Mouse (Mus musculus): ENCODE data around the gene Epn2. TPM values are rescaled to one million over a fixed set of nuclear protein-coding genes. Genes with fewer than 3 reads are reported as not detected.

Gene Epn2
- polyA plus RNA-seq, 1 experiment from 2014 or later: 28.5 TPM

DNA sequence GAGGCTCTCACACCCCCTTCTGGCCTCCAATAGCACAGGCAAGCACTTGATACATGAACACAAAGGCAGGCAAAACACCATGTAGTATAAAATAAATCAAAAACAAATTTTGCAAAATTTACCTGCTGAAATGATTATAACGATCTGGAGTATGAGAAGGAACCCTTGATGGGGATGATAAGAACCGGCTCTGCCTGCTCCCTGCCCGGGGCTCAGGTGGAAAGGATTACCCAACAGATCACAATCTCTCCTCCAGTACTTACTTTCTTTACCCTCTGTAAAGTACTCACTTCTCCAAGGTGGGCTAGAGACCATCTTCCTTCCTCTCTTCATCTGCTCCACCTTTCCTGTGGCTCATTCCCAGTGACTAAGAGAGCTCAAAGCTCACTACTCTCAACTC lies 8.3 kb downstream of the Epn2 start:
- Histone ChIP-seq H3K4me1 (replicated peaks) (0 out of 2 replicates have a peak, but pooled peaks cover 4% of the 10 kb centered on the region), H3K9me3 (no peaks in the 10 kb centered on the region)
- no peak for ATAC-seq (ENCODE audit: insufficient number of reproducible peaks, insufficient read depth, low FRiP score, low TSS enrichment, low read depth)

DNA sequence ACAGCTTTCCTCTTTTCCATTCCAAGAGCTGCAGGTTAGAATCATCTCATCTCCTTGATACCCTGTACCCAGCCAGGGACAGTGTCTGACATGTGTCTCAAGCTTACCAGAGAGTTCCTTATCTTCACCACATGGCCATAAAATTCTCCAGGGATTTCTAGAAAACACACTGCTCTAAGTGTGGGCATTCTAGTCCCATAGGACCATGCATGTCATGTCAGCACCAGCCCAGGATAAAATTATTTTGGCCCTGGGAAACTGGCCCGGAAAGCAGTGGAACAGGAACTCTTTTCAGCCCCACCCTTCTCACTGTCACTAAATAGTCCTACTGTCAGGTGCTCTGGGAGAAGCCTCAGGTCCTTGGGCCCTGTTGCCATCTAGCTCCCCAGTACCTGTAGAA lies 9.8 kb downstream of the Epn2 start:
- Histone ChIP-seq H3K27ac (no peak overlapping the region), H3K4me1 (replicated peaks) (0 out of 2 replicates have a peak, but pooled peaks cover 4% of the 10 kb centered on the region), H3K9me3 (no peaks in the 10 kb centered on the region), H3K4me2 (no peak overlapping the region), H3K27me3 (no peaks in the 10 kb centered on the region), H3K36me3 (peaks cover 7% of the 10 kb centered on the region; the same call in 1 of the 2 replicates), H3K4me3 (replicated peaks) (no peak overlapping the region), H3K9ac (replicated peaks) (no peak overlapping the region)
- 87% methylated on average over 1 of the region's 1 CpGs for WGBS
- ATAC-seq (ENCODE audit: insufficient number of reproducible peaks, insufficient read depth, low FRiP score, low TSS enrichment, low read depth): no peak

More for the DNA sequence above, 8.3 kb downstream of the Epn2 start:
- Histone ChIP-seq H3K27me3 (no peaks in the 10 kb centered on the region), H3K4me3 (replicated peaks) (no peak overlapping the region), H3K9ac (replicated peaks) (no peak overlapping the region), H3K36me3 (peaks cover 8% of the 10 kb centered on the region; the same call in 1 of the 2 replicates), H3K27ac (no peak overlapping the region), H3K4me2 (no peak overlapping the region)
- WGBS: 87% methylated on average over 3 of the region's 3 CpGs

DNA sequence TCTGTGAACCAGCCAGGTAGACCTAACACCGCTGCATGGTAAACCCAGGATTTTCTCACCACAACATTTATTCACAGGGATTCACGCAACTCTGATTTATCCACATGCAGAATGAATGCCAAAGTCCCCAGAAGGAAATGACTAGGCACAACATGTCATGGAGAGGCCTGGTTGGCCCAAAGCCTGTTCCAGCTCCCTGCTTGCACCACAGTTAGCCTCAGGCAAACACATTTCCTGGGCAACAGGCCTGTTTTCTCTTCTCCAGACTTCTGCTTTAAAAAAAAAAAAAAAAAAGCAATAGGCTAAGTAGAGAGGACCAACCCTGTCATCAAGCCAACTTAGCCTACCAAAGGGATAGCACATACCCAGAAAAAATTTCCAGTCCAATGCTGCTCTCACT lies 14.9 kb downstream of the Epn2 start:
- Histone ChIP-seq H3K27ac (no peak overlapping the region), H3K27me3 (no peaks in the 10 kb centered on the region), H3K9me3 (no peaks in the 10 kb centered on the region), H3K4me2 (no peak overlapping the region), H3K36me3 (no peaks in the 10 kb centered on the region), H3K9ac (replicated peaks) (no peak overlapping the region), H3K4me1 (replicated peaks) (0 out of 2 replicates have a peak, but pooled peaks cover 4% of the 10 kb centered on the region), H3K4me3 (replicated peaks) (no peak overlapping the region)
- 93% methylated on average over 2 of the region's 2 CpGs for WGBS
- ATAC-seq (ENCODE audit: insufficient number of reproducible peaks, insufficient read depth, low FRiP score, low TSS enrichment, low read depth): no peak

DNA sequence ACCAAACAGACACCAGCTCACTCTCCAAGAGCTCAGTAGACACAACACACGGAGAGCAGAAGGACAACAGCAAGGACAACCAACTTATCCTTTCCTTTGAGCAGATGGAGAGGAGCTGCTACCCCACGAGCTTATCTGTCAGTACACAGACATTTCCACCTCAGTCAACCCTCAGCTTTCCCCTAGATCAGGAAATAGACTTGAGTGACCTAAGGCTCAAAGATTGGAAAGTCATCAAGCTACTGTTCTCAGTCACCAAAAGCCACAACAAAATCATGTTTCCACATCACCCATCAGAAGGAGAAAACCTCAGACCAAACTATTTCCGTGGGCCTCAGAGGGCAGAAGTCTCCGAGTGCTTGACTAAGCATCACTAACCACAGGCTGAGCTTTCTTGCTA lies 15.5 kb downstream of the Epn2 start:
- no peak overlapping the region for H3K9ac ChIP-seq (replicated peaks)
- H3K4me2 ChIP-seq: no peak overlapping the region
- no peak overlapping the region for H3K4me3 ChIP-seq (replicated peaks)
- no peaks in the 10 kb centered on the region for H3K9me3 ChIP-seq
- WGBS: 89% methylated on average over 4 of the region's 4 CpGs
- H3K4me1 ChIP-seq (replicated peaks): no peaks in the 10 kb centered on the region
- no peak for ATAC-seq (ENCODE audit: insufficient number of reproducible peaks, insufficient read depth, low FRiP score, low TSS enrichment, low read depth)
- no peaks in the 10 kb centered on the region for H3K36me3 ChIP-seq
- no peaks in the 10 kb centered on the region for H3K27me3 ChIP-seq
- H3K27ac ChIP-seq: no peak overlapping the region

DNA sequence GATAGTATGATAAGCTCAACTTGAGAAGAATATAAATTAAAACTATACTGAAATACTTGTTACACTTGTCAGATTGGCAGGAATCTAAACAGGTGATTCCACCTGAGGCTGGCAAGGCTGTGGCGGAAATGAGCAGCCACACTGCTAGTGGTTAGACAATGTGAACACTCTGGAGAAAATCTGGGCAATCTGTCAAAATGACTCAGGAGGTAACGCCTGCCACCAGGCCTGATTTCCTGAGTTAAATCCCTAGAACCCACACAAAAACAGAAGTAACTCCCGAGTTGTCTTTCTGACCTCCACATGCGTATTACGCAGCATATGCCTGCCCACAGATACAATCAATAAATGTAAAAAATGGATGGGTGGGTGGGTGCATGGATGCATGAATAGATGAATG lies 17.1 kb downstream of the Epn2 start:
- 78% methylated on average over 5 of the region's 5 CpGs for WGBS
- no peaks in the 10 kb centered on the region for H3K36me3 ChIP-seq
- H3K27ac ChIP-seq: no peak overlapping the region
- no peaks in the 10 kb centered on the region for H3K4me1 ChIP-seq (replicated peaks)
- no peak overlapping the region for H3K4me3 ChIP-seq (replicated peaks)
- H3K27me3 ChIP-seq: no peaks in the 10 kb centered on the region
- no peak overlapping the region for H3K4me2 ChIP-seq
- ATAC-seq (ENCODE audit: insufficient number of reproducible peaks, insufficient read depth, low FRiP score, low TSS enrichment, low read depth): no peak
- no peaks in the 10 kb centered on the region for H3K9me3 ChIP-seq
- H3K9ac ChIP-seq (replicated peaks): no peak overlapping the region

DNA sequence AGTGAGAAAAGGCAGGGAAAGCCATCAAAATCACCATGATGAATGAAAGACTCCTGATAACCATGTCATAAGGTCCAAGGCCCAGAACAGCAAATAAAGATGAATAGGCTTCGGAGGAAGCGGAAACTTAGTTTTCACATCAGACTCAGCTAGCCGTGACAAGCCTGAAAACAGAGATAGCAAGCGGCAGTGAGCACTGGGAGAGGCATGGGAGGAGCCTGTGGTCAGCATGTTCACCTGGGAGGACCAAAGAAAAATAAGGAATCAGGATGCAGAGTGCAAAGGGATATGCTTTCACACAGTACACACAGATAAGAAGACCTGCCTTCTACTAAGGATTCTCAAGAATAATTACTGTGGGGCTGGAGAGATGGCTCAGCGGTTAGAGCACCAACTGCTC lies 19.9 kb downstream of the Epn2 start:
- Histone ChIP-seq H3K4me2 (no peak overlapping the region), H3K9ac (replicated peaks) (no peak overlapping the region), H3K4me3 (replicated peaks) (no peak overlapping the region), H3K4me1 (replicated peaks) (no peaks in the 10 kb centered on the region), H3K27ac (no peak overlapping the region), H3K36me3 (no peaks in the 10 kb centered on the region), H3K27me3 (no peaks in the 10 kb centered on the region), H3K9me3 (no peaks in the 10 kb centered on the region)
- WGBS: 88% methylated on average over 5 of the region's 5 CpGs
- no peak for ATAC-seq (ENCODE audit: insufficient number of reproducible peaks, insufficient read depth, low FRiP score, low TSS enrichment, low read depth)

DNA sequence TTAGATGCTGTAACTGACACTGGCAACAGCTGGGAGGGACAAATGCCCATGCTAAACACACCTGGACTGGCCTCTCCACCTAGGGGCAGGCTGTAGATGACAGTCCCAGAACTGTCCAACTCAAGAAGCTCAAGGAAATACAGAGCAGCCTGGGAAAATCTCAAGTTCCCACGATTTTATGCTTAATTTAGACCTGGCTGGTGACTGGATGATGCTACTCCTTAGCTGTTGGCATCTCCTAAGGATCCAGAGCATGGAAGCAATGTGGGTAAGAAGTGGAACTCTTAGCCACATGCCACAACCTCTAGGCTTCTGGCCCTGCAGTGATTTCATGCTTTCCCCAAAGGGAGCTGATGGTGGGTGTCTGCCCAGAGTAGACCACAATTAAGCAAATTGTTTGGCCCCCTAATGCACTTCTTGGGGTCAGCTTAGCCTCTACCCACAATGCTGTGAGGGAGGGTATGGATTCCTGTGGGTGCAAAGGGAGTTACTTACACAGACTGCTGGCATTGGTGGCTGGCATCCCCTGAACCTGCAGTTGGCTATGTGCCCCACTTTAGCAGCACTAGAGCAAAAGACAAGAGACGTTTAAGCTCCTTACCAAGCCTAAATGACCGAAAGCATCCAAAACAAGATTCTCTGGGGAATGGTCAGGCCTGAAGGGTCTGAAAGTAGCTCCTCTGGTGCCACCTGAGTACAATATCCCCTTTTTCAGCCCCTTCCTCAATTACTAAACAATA lies 26.3 kb downstream of the Epn2 start:
- H3K27ac ChIP-seq: no peak overlapping the region
- no peaks in the 10 kb centered on the region for H3K27me3 ChIP-seq
- 0 out of 2 replicates have a peak, but pooled peaks cover 4% of the 10 kb centered on the region for H3K36me3 ChIP-seq
- ATAC-seq (ENCODE audit: insufficient number of reproducible peaks, insufficient read depth, low FRiP score, low TSS enrichment, low read depth): no peak
- H3K4me2 ChIP-seq: no peak overlapping the region
- WGBS: 84% methylated on average over 3 of the region's 3 CpGs
- no peak overlapping the region for H3K4me3 ChIP-seq (replicated peaks)
- no peaks in the 10 kb centered on the region for H3K9me3 ChIP-seq
- no peak overlapping the region for H3K9ac ChIP-seq (replicated peaks)
- H3K4me1 ChIP-seq (replicated peaks): 0 out of 2 replicates have a peak, but pooled peaks cover 3% of the 10 kb centered on the region

DNA sequence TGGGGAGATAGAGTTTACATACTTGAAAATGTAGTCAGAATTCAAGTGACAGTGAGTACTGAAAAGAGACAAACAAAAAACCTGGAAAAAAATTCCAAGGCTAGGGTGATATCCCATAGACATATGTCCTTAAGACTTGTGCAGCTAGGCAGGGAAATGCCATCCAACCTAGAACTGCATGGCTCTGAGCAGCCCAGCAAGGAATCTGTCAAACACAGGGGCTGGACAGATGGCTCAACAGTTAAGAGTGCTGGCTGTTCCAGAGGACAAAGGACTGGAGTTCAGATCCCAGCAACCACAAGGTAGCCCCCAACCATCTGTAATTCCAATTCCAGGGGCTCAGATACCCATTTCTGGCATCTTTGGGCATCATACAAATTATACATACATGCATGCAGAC lies 28.9 kb downstream of the Epn2 start:
- Histone ChIP-seq H3K4me1 (replicated peaks) (0 out of 2 replicates have a peak, but pooled peaks cover 3% of the 10 kb centered on the region), H3K9me3 (no peaks in the 10 kb centered on the region), H3K4me2 (no peak overlapping the region), H3K4me3 (replicated peaks) (no peak overlapping the region), H3K27me3 (no peaks in the 10 kb centered on the region), H3K9ac (replicated peaks) (no peak overlapping the region), H3K36me3 (peaks cover 16% of the 10 kb centered on the region), H3K27ac (no peak overlapping the region)
- no peak for ATAC-seq (ENCODE audit: insufficient number of reproducible peaks, insufficient read depth, low FRiP score, low TSS enrichment, low read depth)

DNA sequence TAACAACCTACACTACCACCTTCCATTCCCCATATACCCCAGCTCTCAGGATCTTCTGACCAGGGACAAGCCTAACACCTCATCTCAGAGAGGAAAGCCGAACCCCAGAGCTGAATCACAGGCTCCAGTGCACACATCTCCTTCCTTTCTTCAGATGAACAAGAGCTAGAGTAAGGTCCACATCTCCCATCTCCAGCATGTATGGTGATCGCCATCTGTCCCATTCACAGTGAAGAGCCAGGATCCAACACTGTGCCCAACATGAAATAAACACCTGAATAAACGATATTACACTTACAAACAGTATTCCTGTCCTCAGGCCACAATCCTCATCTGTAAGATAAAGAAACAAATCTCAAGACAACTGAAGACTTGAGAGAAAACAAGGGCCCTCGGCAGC lies 31.8 kb downstream of the Epn2 start:
- no peak overlapping the region for H3K27ac ChIP-seq
- no peak overlapping the region for H3K4me3 ChIP-seq (replicated peaks)
- peaks cover 38% of the 10 kb centered on the region for H3K36me3 ChIP-seq
- 0 out of 2 replicates have a peak, but pooled peaks cover 3% of the 10 kb centered on the region for H3K4me1 ChIP-seq (replicated peaks)
- H3K9me3 ChIP-seq: no peaks in the 10 kb centered on the region
- no peak for ATAC-seq (ENCODE audit: insufficient number of reproducible peaks, insufficient read depth, low FRiP score, low TSS enrichment, low read depth)
- no peaks in the 10 kb centered on the region for H3K27me3 ChIP-seq
- no peak overlapping the region for H3K4me2 ChIP-seq
- 86% methylated on average over 4 of the region's 4 CpGs for WGBS
- no peak overlapping the region for H3K9ac ChIP-seq (replicated peaks)

DNA sequence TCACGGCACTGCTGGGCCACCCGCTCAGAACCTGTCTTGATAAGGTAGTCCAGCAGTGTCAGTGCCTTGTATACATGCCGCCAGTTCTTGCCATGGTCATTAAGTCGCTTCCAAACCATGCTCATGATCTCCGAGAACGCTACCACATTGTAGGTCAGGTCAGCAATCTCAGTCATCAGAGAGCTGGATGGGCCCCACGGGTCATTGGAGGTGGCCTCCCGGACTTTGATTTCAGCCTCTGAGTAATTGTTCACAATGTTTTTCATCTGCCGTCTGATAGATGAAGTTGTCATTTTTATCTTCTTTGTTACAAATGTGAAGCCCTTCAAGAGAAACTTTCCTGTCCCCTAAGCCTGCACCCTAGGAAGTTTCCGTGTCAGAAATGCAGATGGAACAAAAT lies 33.0 kb downstream of the Epn2 start:
- Histone ChIP-seq H3K4me3 (replicated peaks) (no peak overlapping the region), H3K36me3 (peaks cover 49% of the 10 kb centered on the region), H3K27me3 (no peaks in the 10 kb centered on the region), H3K9me3 (no peaks in the 10 kb centered on the region), H3K9ac (replicated peaks) (no peak overlapping the region), H3K4me2 (no peak overlapping the region), H3K4me1 (replicated peaks) (no peaks in the 10 kb centered on the region), H3K27ac (no peak overlapping the region)
- no peak for ATAC-seq (ENCODE audit: insufficient number of reproducible peaks, insufficient read depth, low FRiP score, low TSS enrichment, low read depth)
- WGBS: 91% methylated on average over 10 of the region's 10 CpGs

DNA sequence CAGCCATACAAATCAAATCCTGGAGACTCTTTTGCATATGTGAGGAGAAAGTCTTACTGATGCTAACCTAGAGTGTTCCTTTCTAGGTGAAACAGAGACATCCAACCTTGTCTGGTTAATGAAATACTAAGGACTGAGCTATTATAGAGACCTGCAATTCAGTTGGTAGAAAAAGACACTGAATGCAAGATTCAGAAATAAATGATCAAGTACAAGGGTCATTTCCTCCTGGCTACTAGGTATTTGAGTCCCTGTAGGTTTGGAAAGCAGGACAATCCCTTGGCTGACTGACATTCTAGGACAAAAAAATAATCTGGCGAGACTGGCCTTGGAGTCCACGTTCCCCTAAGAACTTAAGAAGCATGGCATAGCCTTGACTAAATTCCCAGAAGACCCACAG lies 33.9 kb downstream of the Epn2 start:
- Histone ChIP-seq H3K4me3 (replicated peaks) (no peak overlapping the region), H3K27ac (no peak overlapping the region), H3K9ac (replicated peaks) (no peak overlapping the region), H3K36me3 (peaks cover 49% of the 10 kb centered on the region), H3K9me3 (no peaks in the 10 kb centered on the region), H3K4me2 (no peak overlapping the region), H3K27me3 (no peaks in the 10 kb centered on the region), H3K4me1 (replicated peaks) (no peaks in the 10 kb centered on the region)
- WGBS: 89% methylated on average over 2 of the region's 2 CpGs
- no peak for ATAC-seq (ENCODE audit: insufficient number of reproducible peaks, insufficient read depth, low FRiP score, low TSS enrichment, low read depth)

DNA sequence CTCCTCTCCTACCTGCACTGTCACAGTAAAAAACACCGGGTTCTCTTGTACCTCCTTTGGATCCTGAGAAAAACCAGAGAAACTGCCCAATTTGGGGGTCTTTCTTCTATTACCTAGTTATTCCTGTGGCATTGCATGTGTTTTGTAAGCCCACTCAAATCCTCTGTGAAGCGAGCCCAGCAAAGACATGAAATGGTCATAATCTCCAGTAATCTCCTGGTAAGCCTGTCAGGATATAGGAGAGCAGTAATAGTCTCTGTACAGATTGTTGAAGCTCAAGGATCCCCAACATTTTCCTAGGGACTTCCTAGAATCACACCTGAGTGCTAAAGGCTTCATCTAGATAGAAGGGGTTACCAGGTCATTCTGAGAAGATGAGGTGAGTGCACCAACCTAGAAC lies 38.4 kb downstream of the Epn2 start:
- H3K9me3 ChIP-seq: no peaks in the 10 kb centered on the region
- WGBS: 79% methylated on average over 2 of the region's 2 CpGs

More for the DNA sequence above, 38.4 kb downstream of the Epn2 start:
- H3K9ac ChIP-seq (replicated peaks): no peak overlapping the region
- H3K27me3 ChIP-seq: no peaks in the 10 kb centered on the region
- H3K36me3 ChIP-seq: peaks cover 64% of the 10 kb centered on the region
- no peak overlapping the region for H3K4me3 ChIP-seq (replicated peaks)
- no peak overlapping the region for H3K27ac ChIP-seq
- no peak overlapping the region for H3K4me2 ChIP-seq
- no peak for ATAC-seq (ENCODE audit: insufficient number of reproducible peaks, insufficient read depth, low FRiP score, low TSS enrichment, low read depth)
- H3K4me1 ChIP-seq (replicated peaks): no peaks in the 10 kb centered on the region
